Mouse (Mus musculus) E14TG2a.4 (cell line): ENCODE data around the gene Olfr1216.
"Not testable (repeated sequence)": the region's sequence is repeated elsewhere in the genome, so short reads cannot be mapped to it uniquely, and the experiment has no call there.

Experiments used
- H3K27me3 ChIP-seq: 2 replicates; pipeline ENCODE4 v1.6.1; 2014; ENCODE audit warnings: low read length, control low read depth; ENCODE audit not compliant: insufficient read depth
- H3K36me3 ChIP-seq: 2 replicates; pipeline ENCODE4 v1.6.1; 2014; ENCODE audit warnings: low read length, control low read depth; ENCODE audit not compliant: insufficient read depth
- H3K4me1 ChIP-seq: replicated peaks from 2 replicates; pipeline ENCODE4 v1.6.1; 2014; ENCODE audit warnings: low read depth, low read length, control low read depth
- H3K4me3 ChIP-seq: replicated peaks from 2 replicates; pipeline ENCODE4 v1.5.1; 2014; ENCODE audit warnings: mild to moderate bottlenecking, low read length
- H3K9me3 ChIP-seq: 2 replicates; pipeline ENCODE4 v1.6.1; 2014; ENCODE audit warnings: low read length, control low read depth
- CTCF ChIP-seq: conservative IDR thresholded peaks from 2 replicates; pipeline ENCODE4 v1.5.1; 2014; ENCODE audit warnings: low read length
- NANOG ChIP-seq: IDR thresholded peaks from 2 replicates; pipeline ENCODE4 v1.6.1; 2014; ENCODE audit warnings: borderline replicate concordance, low read length, mixed read lengths
- POU5F1 ChIP-seq: IDR thresholded peaks from 2 replicates; pipeline ENCODE4 v1.6.1; 2014; ENCODE audit warnings: low read length, borderline replicate concordance

Olfr1216 gene

DNA sequence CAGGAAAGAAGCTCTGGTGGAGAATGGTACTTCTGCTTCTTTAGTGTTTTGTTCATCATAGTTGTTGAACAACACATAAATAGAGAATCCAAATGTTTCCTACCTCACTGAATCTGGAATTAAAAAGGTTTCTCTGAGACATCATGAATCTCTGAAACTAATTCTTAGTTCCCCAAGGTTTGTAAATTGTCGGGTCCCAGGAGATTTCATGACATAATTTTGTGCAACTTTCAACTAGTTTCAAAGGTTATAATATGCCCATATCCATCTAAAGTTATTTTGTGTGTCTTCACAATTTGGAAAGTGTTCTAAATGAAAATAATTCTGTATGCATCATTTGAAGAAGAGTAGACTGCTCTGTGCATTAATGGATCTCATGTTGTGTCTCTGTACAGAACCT, at the start of gene Olfr1216:
Olfr1216 (minus strand) TSS at position 101 of the 400 bp plus-strand sequence.
- Histone ChIP-seq H3K4me1 (no peaks in the 10 kb centered on the region), H3K36me3 (no peaks in the 10 kb centered on the region), H3K27me3 (no peaks in the 10 kb centered on the region), H3K4me3 (no peak within 1 kb of the TSS), H3K9me3 (no peaks in the 10 kb centered on the region)
- TF ChIP-seq POU5F1 = no peak
- no peak for TF ChIP-seq NANOG
- no peak for TF ChIP-seq CTCF

DNA sequence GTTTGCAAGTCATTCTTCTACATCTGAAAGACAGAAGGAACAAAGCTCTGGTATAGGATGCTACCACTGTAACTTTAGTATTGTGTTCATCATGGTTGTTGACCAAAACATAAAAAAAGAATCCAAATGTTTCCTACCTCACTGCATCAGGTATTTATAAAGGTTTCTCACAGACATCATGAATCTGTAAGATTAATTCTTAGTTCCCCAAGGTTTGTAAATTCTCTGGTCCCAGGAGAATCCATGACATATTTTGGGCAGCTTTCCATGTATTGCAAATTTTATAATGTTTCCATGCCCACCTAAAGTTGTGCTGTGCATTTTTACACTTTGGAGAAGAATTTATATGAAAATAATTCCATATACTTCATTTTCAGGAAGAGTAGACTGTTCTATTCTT, 42.9 kb upstream of the Olfr1216 start, which contains the start of gene Olfr1218:
Olfr1218 (minus strand) TSS at position 101 of the 400 bp plus-strand sequence.
- Histone ChIP-seq H3K9me3 (no peaks in the 10 kb centered on the region), H3K36me3 (no peaks in the 10 kb centered on the region), H3K27me3 (no peaks in the 10 kb centered on the region), H3K4me3 (no peak within 1 kb of the TSS), H3K4me1 (no peaks in the 10 kb centered on the region)
- TF ChIP-seq CTCF (no peak), POU5F1 (no peak), NANOG (no peak)

DNA sequence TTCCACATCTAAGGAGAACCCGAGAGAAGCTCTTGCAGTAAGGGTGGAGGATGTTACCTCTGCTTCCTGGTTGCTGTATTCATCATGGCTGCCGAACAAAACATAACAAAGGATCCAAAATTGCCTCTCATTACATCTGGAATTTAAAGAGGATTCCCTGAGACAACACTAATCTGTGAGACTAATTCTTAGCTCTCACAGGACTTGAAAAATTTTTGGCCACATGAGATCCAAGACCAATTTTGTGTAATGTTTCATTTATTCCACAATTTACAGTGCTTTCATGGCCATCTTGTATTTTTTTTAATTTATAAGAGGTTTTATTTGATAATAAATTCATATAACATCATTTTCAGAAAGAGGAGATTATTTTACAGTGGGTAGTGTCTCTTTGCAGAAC, 13.8 kb upstream of the Olfr1216 start, which contains the start of gene Olfr1217:
Olfr1217 (minus strand) TSS at position 101 of the 400 bp plus-strand sequence.
- Histone ChIP-seq H3K4me3 (no peak within 1 kb of the TSS), H3K36me3 (no peaks in the 10 kb centered on the region), H3K4me1 (no peaks in the 10 kb centered on the region), H3K27me3 (no peaks in the 10 kb centered on the region), H3K9me3 (0 out of 2 replicates have a peak, but pooled peaks cover 6% of the 10 kb centered on the region)
- TF ChIP-seq POU5F1 = no peak
- TF ChIP-seq CTCF = no peak
- TF ChIP-seq NANOG = no peak

DNA sequence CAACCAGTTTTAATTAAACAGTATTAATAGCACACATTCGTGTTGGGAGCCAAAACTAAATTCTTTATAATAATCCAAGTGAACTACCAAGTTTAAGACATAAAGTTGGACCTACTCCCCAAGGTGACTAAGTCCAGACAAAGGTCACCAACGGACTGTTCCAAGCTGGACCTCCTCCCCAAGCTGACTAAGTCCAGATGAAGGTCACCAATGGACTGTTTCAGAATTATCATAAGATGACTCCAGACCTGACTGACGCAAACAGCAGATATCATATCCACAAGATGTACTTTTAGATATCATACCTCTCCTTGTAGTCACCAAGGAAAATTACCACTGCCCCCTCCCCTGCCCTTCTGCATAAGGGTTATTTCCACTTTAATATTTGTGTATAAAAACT, 3.3 kb upstream of the Olfr1216 start:
- H3K27me3 ChIP-seq, H3K4me3 ChIP-seq, H3K36me3 ChIP-seq, H3K4me1 ChIP-seq, H3K9me3 ChIP-seq: not testable (repeated sequence)

DNA sequence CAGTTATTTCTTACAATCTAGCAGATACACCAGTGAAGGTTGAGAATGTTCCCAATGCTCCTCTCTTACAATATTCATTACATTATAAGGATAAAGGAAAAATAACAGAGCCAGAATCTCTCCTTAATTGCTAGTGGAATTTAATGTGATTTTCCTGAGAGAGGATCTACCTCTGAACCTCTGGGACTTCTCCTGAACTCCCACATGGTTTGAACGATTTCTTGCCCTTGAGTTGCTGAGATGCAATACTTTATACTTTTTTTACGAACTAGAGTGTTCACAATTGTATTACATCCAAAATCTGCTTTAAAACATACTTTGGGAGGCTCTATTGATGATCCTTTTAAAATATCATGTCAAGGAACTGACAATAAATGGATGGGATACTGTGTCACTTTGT, 11.3 kb downstream of the Olfr1216 start, which contains the start of gene Olfr1215:
Olfr1215 (minus strand) TSS at position 101 of the 400 bp plus-strand sequence.
- TF ChIP-seq POU5F1 (no peak), NANOG (no peak), CTCF (no peak)
- no peaks in the 10 kb centered on the region for H3K4me1 ChIP-seq
- H3K4me3 ChIP-seq = no peak within 1 kb of the TSS
- H3K27me3 ChIP-seq = no peaks in the 10 kb centered on the region
- no peaks in the 10 kb centered on the region for H3K9me3 ChIP-seq
- H3K36me3 ChIP-seq = no peaks in the 10 kb centered on the region

DNA sequence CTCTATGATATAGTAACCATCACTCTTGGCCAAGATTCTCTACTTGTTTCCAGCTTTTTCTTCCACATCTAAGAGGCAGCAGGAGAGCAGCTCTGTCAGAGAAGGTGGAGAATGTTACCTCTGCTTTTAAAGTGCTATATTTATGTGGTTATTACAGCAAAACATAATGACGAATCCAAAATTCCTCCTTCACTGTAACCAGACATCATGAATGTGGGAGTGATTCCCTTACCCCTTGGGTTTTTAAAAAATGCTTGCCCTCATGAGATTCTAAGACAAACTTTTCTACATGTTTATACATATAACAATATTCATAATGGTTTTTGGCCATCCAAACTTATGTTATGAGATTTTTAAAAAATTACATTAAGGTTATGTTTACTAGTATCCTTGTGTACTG, 25.6 kb downstream of the Olfr1216 start, which contains the start of gene Olfr1214:
Olfr1214 (minus strand) TSS at position 101 of the 400 bp plus-strand sequence.
- no peak for TF ChIP-seq CTCF
- no peak for TF ChIP-seq NANOG
- TF ChIP-seq POU5F1 = no peak
- H3K4me1 ChIP-seq = no peaks in the 10 kb centered on the region
- H3K27me3 ChIP-seq = no peaks in the 10 kb centered on the region
- no peaks in the 10 kb centered on the region for H3K9me3 ChIP-seq
- H3K4me3 ChIP-seq = no peak within 1 kb of the TSS
- no peaks in the 10 kb centered on the region for H3K36me3 ChIP-seq

DNA sequence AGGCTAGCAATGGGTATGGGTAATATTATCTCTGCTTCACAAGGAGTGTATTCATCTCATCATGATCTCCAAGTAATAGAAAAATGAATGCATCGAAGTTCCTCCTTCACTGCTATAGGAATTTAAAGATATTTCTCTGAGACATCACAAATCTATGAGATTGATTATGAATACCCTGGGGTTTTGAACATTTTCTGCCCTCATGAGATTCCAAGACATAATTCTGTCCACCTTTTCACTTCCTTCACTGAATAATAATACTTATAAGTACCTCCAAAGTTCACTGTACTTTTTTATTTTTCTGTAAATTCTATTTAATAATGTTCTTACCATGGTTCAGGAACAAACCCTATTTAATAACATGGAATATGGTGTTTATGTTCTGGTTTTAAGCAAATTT, 38.0 kb downstream of the Olfr1216 start, which contains the start of gene Gm13762:
Gm13762 (minus strand) TSS at position 101 of the 400 bp plus-strand sequence.
- TF ChIP-seq NANOG (no peak), POU5F1 (no peak), CTCF (no peak)
- no peaks in the 10 kb centered on the region for H3K9me3 ChIP-seq
- no peaks in the 10 kb centered on the region for H3K4me1 ChIP-seq
- H3K27me3 ChIP-seq = no peaks in the 10 kb centered on the region
- H3K36me3 ChIP-seq = no peaks in the 10 kb centered on the region
- H3K4me3 ChIP-seq = no peak within 1 kb of the TSS
